Mouse (Mus musculus): ENCODE data around the gene Sprr2h. TPM values are rescaled to one million over a fixed set of nuclear protein-coding genes. Genes with fewer than 3 reads are reported as not detected.

The Sprr2h gene
- not detected in 2 replicates for polyA plus RNA-seq (2015; fragmentation: Nextera tagmentation; extraction: Ambion mirVana)

GRCm38 (mm10) chr3:92385385-92385784 lies at the start of gene Sprr2h:
Gene Sprr2h (plus strand): TSS chr3:92385685.
- Histone ChIP-seq H3K4me3 (no peak within 1 kb of the TSS), H3K4me1 (replicated peaks) (no peaks in the 10 kb centered on the region), H3K27ac (no peak within 1 kb of the TSS), H3K27me3 (no peaks in the 10 kb centered on the region), H3K36me3 (no peaks in the 10 kb centered on the region), H3K9me3 (replicated peaks) (no peaks in the 10 kb centered on the region), H3K9ac (no peak within 1 kb of the TSS), H3K4me2 (no peak within 1 kb of the TSS)
- WGBS, result 80% methylated on average over 1 of the region's 1 CpGs
- ATAC-seq (replicated peaks; ENCODE audit: insufficient number of reproducible peaks, insufficient read depth, low FRiP score, low read depth), result no peak

DNA sequence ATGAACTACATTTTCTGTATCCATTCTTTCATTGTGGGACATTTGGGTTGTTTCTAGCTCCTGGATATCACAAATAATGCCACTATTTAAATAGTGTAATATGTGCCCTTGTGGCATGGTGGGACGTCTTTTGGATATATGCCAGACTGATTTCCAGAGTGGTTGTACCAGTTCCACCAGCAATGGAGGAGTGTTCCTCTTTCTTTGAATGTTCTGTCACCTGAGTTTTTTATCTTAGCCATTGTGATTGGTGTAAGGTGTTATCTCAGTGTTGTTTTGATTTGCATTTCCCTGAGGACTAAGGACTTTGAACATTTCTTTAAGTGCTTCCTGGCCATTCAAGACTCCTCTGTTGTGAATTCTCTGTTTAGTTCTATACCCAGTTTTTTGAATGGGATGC lies 49.2 kb upstream of the Sprr2h start:
- Histone ChIP-seq H3K9me3 (replicated peaks) (no peaks in the 10 kb centered on the region), H3K36me3 (no peaks in the 10 kb centered on the region), H3K27ac (no peak overlapping the region), H3K9ac (no peak overlapping the region), H3K4me2 (no peak overlapping the region), H3K27me3 (no peaks in the 10 kb centered on the region), H3K4me1 (replicated peaks) (no peaks in the 10 kb centered on the region), H3K4me3 (no peak overlapping the region)
- WGBS, result 68% methylated on average over 1 of the region's 1 CpGs
- ATAC-seq (replicated peaks; ENCODE audit: insufficient number of reproducible peaks, insufficient read depth, low FRiP score, low read depth), result no peak

- no peak within 1 kb of the TSS for H3K9ac ChIP-seq
Measured at GRCm38 (mm10) chr3:92338840-92339239, 46.6 kb upstream of the Sprr2h start, which contains the start of gene Sprr2d. Gene Sprr2d (plus strand): TSS chr3:92339140.

DNA sequence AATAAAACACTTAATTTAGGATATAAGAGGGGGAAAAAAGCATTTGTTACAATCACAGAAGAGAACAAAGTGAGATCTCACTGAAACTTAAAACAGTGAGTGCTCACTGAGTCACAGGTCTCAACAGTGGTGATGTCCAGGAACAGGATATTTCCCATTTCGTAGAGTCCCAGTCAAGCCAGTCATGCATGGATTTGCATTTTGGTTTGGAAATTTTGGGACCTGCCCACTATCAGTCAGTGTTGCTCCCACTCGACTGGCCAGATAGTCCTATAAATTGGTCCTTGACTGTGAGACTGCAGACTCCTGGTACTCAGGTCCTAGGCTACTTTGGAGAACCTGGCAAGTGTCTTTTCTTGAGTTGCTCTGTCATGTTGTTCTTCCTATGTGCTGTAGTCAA lies 33.6 kb upstream of the Sprr2h start, which contains the start of gene Sprr2e:
Sprr2e (plus strand) TSS at position 301 of the 400 bp plus-strand sequence.
- ATAC-seq (replicated peaks; ENCODE audit: insufficient number of reproducible peaks, insufficient read depth, low FRiP score, low read depth), result no peak
- Histone ChIP-seq H3K27me3 (no peaks in the 10 kb centered on the region), H3K9me3 (replicated peaks) (no peaks in the 10 kb centered on the region), H3K9ac (no peak within 1 kb of the TSS), H3K27ac (no peak within 1 kb of the TSS), H3K36me3 (no peaks in the 10 kb centered on the region), H3K4me2 (no peak within 1 kb of the TSS), H3K4me3 (no peak within 1 kb of the TSS), H3K4me1 (replicated peaks) (no peaks in the 10 kb centered on the region)
- WGBS, result 80% methylated on average over 2 of the region's 2 CpGs

More at GRCm38 (mm10) chr3:92338840-92339239, 46.6 kb upstream of the Sprr2h start, which contains the start of gene Sprr2d:
- no peaks in the 10 kb centered on the region for H3K9me3 ChIP-seq (replicated peaks)
- no peak within 1 kb of the TSS for H3K27ac ChIP-seq
- WGBS, result 84% methylated on average over 5 of the region's 5 CpGs
- H3K4me1 ChIP-seq (replicated peaks), result no peaks in the 10 kb centered on the region
- no peaks in the 10 kb centered on the region for H3K36me3 ChIP-seq
- no peak for ATAC-seq (replicated peaks; ENCODE audit: insufficient number of reproducible peaks, insufficient read depth, low FRiP score, low read depth)
- no peaks in the 10 kb centered on the region for H3K27me3 ChIP-seq
- no peak within 1 kb of the TSS for H3K4me3 ChIP-seq
- H3K4me2 ChIP-seq, result no peak within 1 kb of the TSS

GRCm38 (mm10) chr3:92361619-92362018 lies 23.9 kb upstream of the Sprr2h start:
- no peaks in the 10 kb centered on the region for H3K27me3 ChIP-seq
- H3K4me1 ChIP-seq (replicated peaks), result no peaks in the 10 kb centered on the region
- no peak for ATAC-seq (replicated peaks; ENCODE audit: insufficient number of reproducible peaks, insufficient read depth, low FRiP score, low read depth)

DNA sequence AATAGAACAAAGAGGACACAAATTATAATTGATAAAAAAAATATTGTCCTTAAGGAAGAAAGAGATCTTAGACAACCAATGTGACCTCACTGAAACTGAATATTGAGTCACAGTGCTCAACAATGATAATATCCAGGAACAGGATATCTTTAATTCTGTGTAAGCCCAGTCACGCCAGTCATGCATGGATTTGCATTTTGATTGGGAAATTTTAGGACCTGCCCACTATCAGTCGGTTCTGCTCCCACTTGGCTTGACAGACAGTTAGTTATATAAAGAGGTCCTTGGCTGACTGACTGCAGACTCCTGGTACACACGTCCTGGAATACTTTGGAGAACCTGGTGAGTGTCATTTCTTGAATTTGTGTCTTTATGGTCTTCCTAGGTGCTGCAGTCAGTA lies 20.6 kb upstream of the Sprr2h start, which contains the start of gene Sprr2f:
Sprr2f (plus strand) TSS at position 301 of the 400 bp plus-strand sequence.
- H3K9me3 ChIP-seq (replicated peaks), result no peaks in the 10 kb centered on the region
- no peak within 1 kb of the TSS for H3K9ac ChIP-seq
- H3K27me3 ChIP-seq, result no peaks in the 10 kb centered on the region
- 60% methylated on average over 3 of the region's 3 CpGs for WGBS
- no peaks in the 10 kb centered on the region for H3K36me3 ChIP-seq
- ATAC-seq (replicated peaks; ENCODE audit: insufficient number of reproducible peaks, insufficient read depth, low FRiP score, low read depth), result no peak
- no peaks in the 10 kb centered on the region for H3K4me1 ChIP-seq (replicated peaks)
- no peak within 1 kb of the TSS for H3K27ac ChIP-seq
- no peak within 1 kb of the TSS for H3K4me2 ChIP-seq
- H3K4me3 ChIP-seq, result no peak within 1 kb of the TSS

More at GRCm38 (mm10) chr3:92361619-92362018, 23.9 kb upstream of the Sprr2h start:
- no peaks in the 10 kb centered on the region for H3K36me3 ChIP-seq
- H3K9me3 ChIP-seq (replicated peaks), result no peaks in the 10 kb centered on the region
- no peak overlapping the region for H3K4me2 ChIP-seq
- H3K27ac ChIP-seq, result no peak overlapping the region
- no peak overlapping the region for H3K4me3 ChIP-seq
- H3K9ac ChIP-seq, result no peak overlapping the region

DNA sequence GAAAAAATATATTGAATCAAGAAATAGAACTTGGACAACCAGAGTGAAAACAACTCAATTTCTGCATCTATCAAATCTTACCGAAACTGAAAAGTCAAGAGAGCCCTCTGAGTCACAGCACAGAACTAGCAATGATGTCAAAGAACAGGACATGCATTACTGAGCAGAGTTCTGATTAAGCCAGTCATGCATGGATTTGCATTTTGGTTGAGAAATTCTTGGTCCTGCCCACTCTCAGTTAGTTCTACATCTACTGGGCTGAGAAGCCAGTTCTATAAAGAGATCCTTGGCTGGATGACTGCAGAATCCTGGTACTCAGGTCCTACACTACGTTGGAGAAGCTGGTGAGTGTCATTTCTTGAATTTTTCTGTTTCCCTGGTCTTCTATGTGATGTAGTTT lies 11.9 kb upstream of the Sprr2h start:
- no peak overlapping the region for H3K4me2 ChIP-seq
- ATAC-seq (replicated peaks; ENCODE audit: insufficient number of reproducible peaks, insufficient read depth, low FRiP score, low read depth), result no peak
- H3K9ac ChIP-seq, result no peak overlapping the region
- no peak overlapping the region for H3K27ac ChIP-seq
- no peaks in the 10 kb centered on the region for H3K27me3 ChIP-seq
- H3K36me3 ChIP-seq, result no peaks in the 10 kb centered on the region
- H3K4me1 ChIP-seq (replicated peaks), result no peaks in the 10 kb centered on the region
- no peak overlapping the region for H3K4me3 ChIP-seq
- WGBS, result 74% methylated on average over 2 of the region's 2 CpGs
- no peaks in the 10 kb centered on the region for H3K9me3 ChIP-seq (replicated peaks)

GRCm38 (mm10) chr3:92394301-92394700 lies 8.8 kb downstream of the Sprr2h start:
- Histone ChIP-seq H3K27me3 (no peaks in the 10 kb centered on the region), H3K9ac (no peak overlapping the region), H3K4me2 (no peak overlapping the region), H3K27ac (no peak overlapping the region), H3K36me3 (no peaks in the 10 kb centered on the region), H3K4me3 (no peak overlapping the region), H3K9me3 (replicated peaks) (no peaks in the 10 kb centered on the region), H3K4me1 (replicated peaks) (no peaks in the 10 kb centered on the region)
- WGBS, result 32% methylated on average over 1 of the region's 1 CpGs
- no peak for ATAC-seq (replicated peaks; ENCODE audit: insufficient number of reproducible peaks, insufficient read depth, low FRiP score, low read depth)

DNA sequence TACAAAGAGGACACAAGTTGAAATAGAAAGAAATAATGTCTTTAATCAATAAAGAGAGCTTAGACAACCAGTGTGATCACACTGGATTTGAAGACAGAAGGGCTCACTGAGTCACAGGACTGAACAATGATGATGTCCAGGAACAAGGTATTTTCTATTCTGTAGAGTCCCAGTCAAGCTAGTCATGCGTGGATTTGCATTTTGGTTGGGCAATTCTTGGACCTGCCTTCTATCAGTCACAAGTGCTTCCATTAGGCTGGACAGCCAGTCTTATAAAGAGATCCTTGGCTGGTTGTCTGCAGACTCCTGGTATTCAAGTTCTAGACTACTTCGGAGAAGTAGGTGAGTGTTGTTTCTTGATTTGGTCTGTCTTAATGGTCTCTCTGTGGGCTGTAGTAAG lies 22.2 kb downstream of the Sprr2h start, which contains the start of gene Sprr2i:
Sprr2i (plus strand) TSS at position 301 of the 400 bp plus-strand sequence.
- no peaks in the 10 kb centered on the region for H3K9me3 ChIP-seq (replicated peaks)
- no peaks in the 10 kb centered on the region for H3K36me3 ChIP-seq
- H3K4me3 ChIP-seq, result no peak within 1 kb of the TSS
- no peak for ATAC-seq (replicated peaks; ENCODE audit: insufficient number of reproducible peaks, insufficient read depth, low FRiP score, low read depth)
- H3K27me3 ChIP-seq, result no peaks in the 10 kb centered on the region
- H3K4me2 ChIP-seq, result no peak within 1 kb of the TSS
- H3K27ac ChIP-seq, result no peak within 1 kb of the TSS
- H3K4me1 ChIP-seq (replicated peaks), result no peaks in the 10 kb centered on the region
- WGBS, result 81% methylated on average over 2 of the region's 2 CpGs
- H3K9ac ChIP-seq, result no peak within 1 kb of the TSS

GRCm38 (mm10) chr3:92417782-92418181 lies 32.3 kb downstream of the Sprr2h start, which contains the start of gene Sprr2j-ps:
Gene Sprr2j-ps (plus strand): TSS chr3:92418082.
- Histone ChIP-seq H3K4me1 (replicated peaks) (no peaks in the 10 kb centered on the region), H3K9ac (no peak within 1 kb of the TSS), H3K9me3 (replicated peaks) (no peaks in the 10 kb centered on the region), H3K4me3 (no peak within 1 kb of the TSS), H3K27me3 (no peaks in the 10 kb centered on the region), H3K27ac (no peak within 1 kb of the TSS), H3K36me3 (no peaks in the 10 kb centered on the region), H3K4me2 (no peak within 1 kb of the TSS)
- 86% methylated on average over 2 of the region's 2 CpGs for WGBS
- ATAC-seq (replicated peaks; ENCODE audit: insufficient number of reproducible peaks, insufficient read depth, low FRiP score, low read depth), result no peak

DNA sequence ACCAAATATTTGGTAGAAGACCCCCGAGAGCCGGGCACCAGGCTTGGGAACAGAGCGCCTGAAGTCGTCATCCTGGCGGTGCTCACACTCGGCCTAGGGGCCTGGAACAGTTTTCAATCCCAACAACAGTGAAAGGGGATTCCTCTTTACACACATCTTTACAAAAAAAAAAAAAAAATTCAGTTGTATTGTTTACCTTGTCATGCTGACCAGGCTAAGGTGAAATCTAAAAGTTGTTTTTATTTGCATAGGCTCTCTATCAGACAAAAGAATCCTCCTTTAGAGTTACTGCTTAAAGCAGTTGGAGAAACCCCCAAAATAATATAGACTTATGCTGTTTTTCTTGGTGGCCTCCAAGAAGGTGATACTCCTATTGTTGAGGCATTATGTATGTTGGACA lies 43.8 kb downstream of the Sprr2h start, which contains the start of gene Gm9774:
Gm9774 (minus strand) TSS at position 101 of the 400 bp plus-strand sequence.
- H3K9me3 ChIP-seq (replicated peaks), result no peaks in the 10 kb centered on the region
- 83% methylated on average over 6 of the region's 6 CpGs for WGBS
- ATAC-seq (replicated peaks; ENCODE audit: insufficient number of reproducible peaks, insufficient read depth, low FRiP score, low read depth), result no peak
- H3K27me3 ChIP-seq, result no peaks in the 10 kb centered on the region
- no peaks in the 10 kb centered on the region for H3K36me3 ChIP-seq
- no peaks in the 10 kb centered on the region for H3K4me1 ChIP-seq (replicated peaks)
- no peak within 1 kb of the TSS for H3K4me3 ChIP-seq
- H3K27ac ChIP-seq, result no peak within 1 kb of the TSS
- no peak within 1 kb of the TSS for H3K9ac ChIP-seq
- no peak within 1 kb of the TSS for H3K4me2 ChIP-seq

- no peak within 1 kb of the TSS for H3K4me2 ChIP-seq
- no peak within 1 kb of the TSS for H3K9ac ChIP-seq
- WGBS, result 71% methylated on average over 2 of the region's 2 CpGs
- no peak within 1 kb of the TSS for H3K27ac ChIP-seq
- H3K4me3 ChIP-seq, result no peak within 1 kb of the TSS
- no peaks in the 10 kb centered on the region for H3K36me3 ChIP-seq
- H3K4me1 ChIP-seq (replicated peaks), result no peaks in the 10 kb centered on the region
- H3K27me3 ChIP-seq, result no peaks in the 10 kb centered on the region
- ATAC-seq (replicated peaks; ENCODE audit: insufficient number of reproducible peaks, insufficient read depth, low FRiP score, low read depth), result no peak
- H3K9me3 ChIP-seq (replicated peaks), result no peaks in the 10 kb centered on the region
Measured at GRCm38 (mm10) chr3:92432282-92432681, 46.8 kb downstream of the Sprr2h start, which contains the start of gene Sprr2k. Gene Sprr2k (plus strand): TSS chr3:92432582.
